Mouse (Mus musculus) G1E (cell line): ENCODE measurements around the gene Cyren. TPM values are rescaled to one million over a fixed set of nuclear protein-coding genes. Genes with fewer than 3 reads are reported as not detected.

ENCODE experiments used
- ATAC-seq: 2 replicates; pipeline ENCODE4 v1.8.0; 2016; ENCODE audit warnings: mild to moderate bottlenecking; ENCODE audit not compliant: insufficient number of reproducible peaks, poor library complexity, low FRiP score, severe bottlenecking; ENCODE audit errors: extremely low read depth
- DNase-seq: peaks from one replicate; pipeline ENCODE4 v3.0.0; 2012; ENCODE audit warnings: low spot score
- H3K27me3 ChIP-seq: 2 replicates; pipeline ENCODE4 v1.6.1; 2012; ENCODE audit warnings: mild to moderate bottlenecking, low read length, inconsistent platforms; ENCODE audit not compliant: insufficient read depth
- H3K36me3 ChIP-seq: replicated peaks from 2 replicates; pipeline ENCODE3; 2012; ENCODE audit warnings: mild to moderate bottlenecking, inconsistent platforms
- H3K4me1 ChIP-seq: 2 replicates; pipeline ENCODE4 v1.6.1; 2012; ENCODE audit warnings: low read depth, low read length, inconsistent platforms, mixed read lengths; ENCODE audit not compliant: insufficient read depth
- H3K4me3 ChIP-seq: 2 replicates; pipeline ENCODE4 v1.5.1; 2012; ENCODE audit warnings: low read depth, mild to moderate bottlenecking, inconsistent platforms, low read length, moderate library complexity, mixed read lengths
- H3K9me3 ChIP-seq: replicated peaks from 2 replicates; pipeline ENCODE4 v1.6.1; 2012; ENCODE audit warnings: inconsistent platforms
- CTCF ChIP-seq: IDR thresholded peaks from 2 replicates; pipeline ENCODE4 v1.5.1; 2012; ENCODE audit warnings: low read depth, low read length, inconsistent platforms, mixed read lengths
- GATA1 ChIP-seq: IDR thresholded peaks from 2 replicates; pipeline ENCODE4 v1.6.1; 2012; ENCODE audit warnings: borderline replicate concordance, low read length, inconsistent platforms, mixed read lengths
- GATA2 ChIP-seq: IDR thresholded peaks from 2 replicates; pipeline ENCODE4 v1.6.1; 2012; ENCODE audit warnings: low read depth, low read length, inconsistent platforms, borderline replicate concordance
- POLR2AphosphoS5 ChIP-seq: IDR thresholded peaks from 2 replicates; pipeline ENCODE4 v1.6.1; 2012; ENCODE audit warnings: low read depth, low read length, inconsistent platforms; ENCODE audit not compliant: insufficient replicate concordance
- TAL1 ChIP-seq: conservative IDR thresholded peaks from 2 replicates; pipeline ENCODE4 v1.6.1; 2012; ENCODE audit warnings: low read depth, low read length, inconsistent platforms, mixed read lengths
- polyA plus RNA-seq: library from polyadenylated mRNA; stranded (reverse); fragments of >175 nt; gene quantifications from 2 replicates; pipeline ENCODE4 v1.2.3, GENCODE M21; 2012
- total RNA-seq, 2 experiments: library from RNA; stranded (forward) in 1 of 2; stranded (reverse) in 1 of 2; fragments of 200-1000 nt in 1 of 2; fragments of >200 nt in 1 of 2; fragmentation: Nextera tagmentation in 1 of 2; gene quantifications; 2 replicates each; pipeline ENCODE4 v1.2.3; 2014 to 2017

Gene Cyren
- total and polyA plus RNA-seq, 3 experiments, result 8.1 to 20.1 (median 17.4) TPM

GRCm38 (mm10) chr6:34884724-34885123 is 6.9 kb upstream of the Cyren start:
- no peak for DNase-seq

GRCm38 (mm10) chr6:34879911-34880475 is 2.1 kb upstream of the Cyren start:
- DNase-seq (no peak), ATAC-seq (no peak)
- H3K27me3 ChIP-seq, result no peaks in the 10 kb centered on the region
- H3K9me3 ChIP-seq, result no peaks in the 10 kb centered on the region
- TF ChIP-seq POLR2AphosphoS5, result no peak
- no peak for TF ChIP-seq TAL1
- TF ChIP-seq CTCF, result no peak
- no peak for TF ChIP-seq GATA2
- peaks cover 76% of the 10 kb centered on the region for H3K36me3 ChIP-seq
- no peak overlapping the region for H3K4me3 ChIP-seq
- H3K4me1 ChIP-seq, result peaks cover 31% of the 10 kb centered on the region

More at GRCm38 (mm10) chr6:34884724-34885123, 6.9 kb upstream of the Cyren start:
- peaks cover 92% of the 10 kb centered on the region for H3K36me3 ChIP-seq
- no peak for TF ChIP-seq POLR2AphosphoS5
- no peak for TF ChIP-seq CTCF
- TF ChIP-seq GATA2, result no peak
- TF ChIP-seq GATA1, result no peak
- no peak for TF ChIP-seq TAL1
- H3K9me3 ChIP-seq, result no peaks in the 10 kb centered on the region
- no peaks in the 10 kb centered on the region for H3K4me1 ChIP-seq
- no peak for ATAC-seq
- H3K4me3 ChIP-seq, result no peak overlapping the region
- H3K27me3 ChIP-seq, result no peaks in the 10 kb centered on the region

- Histone ChIP-seq H3K4me3 (no peak overlapping the region), H3K27me3 (no peaks in the 10 kb centered on the region), H3K36me3 (peaks cover 76% of the 10 kb centered on the region), H3K9me3 (no peaks in the 10 kb centered on the region), H3K4me1 (peaks cover 39% of the 10 kb centered on the region)
- ATAC-seq (no peak), DNase-seq (no peak)
- TF ChIP-seq GATA1 (no peak), GATA2 (no peak), TAL1 (no peak), POLR2AphosphoS5 (no peak), CTCF (no peak)
These were observed 1.4 kb upstream of the Cyren start for GRCm38 (mm10) chr6:34879101-34879740.

- ATAC-seq (no peak), DNase-seq (no peak)
- H3K4me3 ChIP-seq, result peak overlapping the region; percentile 86
- no peaks in the 10 kb centered on the region for H3K27me3 ChIP-seq
- peaks cover 57% of the 10 kb centered on the region for H3K4me1 ChIP-seq
- peaks cover 81% of the 10 kb centered on the region for H3K36me3 ChIP-seq
- no peaks in the 10 kb centered on the region for H3K9me3 ChIP-seq
- TF ChIP-seq GATA2, result no peak
- no peak for TF ChIP-seq TAL1
- TF ChIP-seq GATA1, result no peak
- no peak for TF ChIP-seq POLR2AphosphoS5
- TF ChIP-seq CTCF, result no peak
These were observed 1.1 kb downstream of the Cyren start for GRCm38 (mm10) chr6:34876835-34877156.

- Histone ChIP-seq H3K4me1 (peaks cover 59% of the 10 kb centered on the region), H3K36me3 (peaks cover 77% of the 10 kb centered on the region), H3K4me3 (peak overlapping the region; percentile 86; the same call in 1 of the 2 replicates), H3K27me3 (no peaks in the 10 kb centered on the region), H3K9me3 (no peaks in the 10 kb centered on the region)
- DNase-seq (peak; percentile 58), ATAC-seq (peak; percentile 58)
- TF ChIP-seq TAL1 (no peak), CTCF (no peak), POLR2AphosphoS5 (no peak), GATA1 (no peak), GATA2 (no peak)
These were observed 1.7 kb downstream of the Cyren start for GRCm38 (mm10) chr6:34875966-34876834.

- peak; percentile 24; the same call in 1 of the 2 replicates for ATAC-seq
- DNase-seq, result no peak
- Histone ChIP-seq H3K4me1 (peaks cover 68% of the 10 kb centered on the region), H3K27me3 (no peaks in the 10 kb centered on the region), H3K4me3 (peak overlapping the region; percentile 86; the same call in 1 of the 2 replicates), H3K36me3 (peaks cover 70% of the 10 kb centered on the region), H3K9me3 (no peaks in the 10 kb centered on the region)
- no peak for TF ChIP-seq TAL1
- TF ChIP-seq GATA2, result no peak
- TF ChIP-seq GATA1, result no peak
These were observed 2.5 kb downstream of the Cyren start for GRCm38 (mm10) chr6:34875268-34875761.
